Mouse (Mus musculus): ENCODE measurements around the gene Tnpo1.
"Not testable (repeated sequence)": the region's sequence is repeated elsewhere in the genome, so short reads cannot be mapped to it uniquely, and the experiment has no call there.

Tnpo1 gene

DNA sequence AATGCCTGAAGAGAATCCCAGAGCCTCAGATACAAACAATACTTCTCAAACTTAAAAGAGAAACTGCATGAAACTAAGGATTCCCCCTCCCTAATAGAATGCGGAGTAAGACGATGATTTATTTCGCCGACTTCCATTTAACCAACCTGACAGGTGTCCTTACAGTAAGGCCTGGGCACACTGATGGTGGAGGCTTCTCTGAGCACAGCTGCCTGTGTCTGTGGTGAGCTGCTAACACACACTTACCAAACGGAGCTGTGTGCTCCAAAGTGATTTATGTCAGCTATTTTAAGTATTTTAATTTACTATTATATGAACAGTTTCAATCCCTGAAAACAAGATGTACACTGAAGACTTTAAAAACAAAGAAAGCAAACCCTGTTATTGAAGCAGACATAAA is 42.4 kb downstream of the Tnpo1 start:
- no peak for DNase-seq

DNA sequence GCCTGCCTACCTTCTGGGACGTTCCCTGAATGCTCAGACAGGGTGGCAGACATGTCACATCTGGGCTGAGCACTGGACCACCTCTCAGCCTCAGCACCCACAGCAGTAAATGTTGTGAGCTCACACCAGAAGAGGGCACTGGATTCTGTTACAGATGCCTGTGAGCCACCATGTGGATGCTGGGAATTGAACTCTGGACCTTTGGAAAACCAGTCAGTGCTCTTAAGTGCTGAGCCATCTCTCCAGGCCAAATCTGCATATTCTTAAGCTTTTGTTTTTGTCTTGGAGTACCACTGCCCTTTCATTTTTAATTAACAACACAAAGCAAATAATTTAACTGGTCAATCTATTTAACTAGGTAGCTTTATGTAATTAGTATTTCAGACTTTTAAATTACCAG is 44.2 kb downstream of the Tnpo1 start:
- DNase-seq = peak; percentile 82

DNA sequence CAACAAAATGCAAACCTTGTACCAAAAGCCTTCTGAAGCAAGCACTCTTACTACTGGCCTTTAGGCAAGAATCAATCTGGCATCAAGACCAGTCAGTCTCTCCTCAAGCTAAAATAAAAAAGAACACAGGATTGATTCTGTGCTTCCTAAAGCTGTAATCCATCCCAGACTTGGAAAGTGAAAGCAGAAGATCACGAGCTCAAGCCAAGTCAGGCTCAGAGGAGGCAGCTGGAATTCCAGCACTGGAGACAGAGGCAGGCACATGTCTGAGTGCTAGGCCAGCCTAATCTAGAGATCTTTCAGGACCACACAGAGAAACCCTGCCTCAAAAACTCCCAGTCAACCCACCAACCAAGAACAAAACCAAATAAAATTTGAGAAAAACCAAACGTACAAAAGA is 45.8 kb downstream of the Tnpo1 start:
- DNase-seq = no peak

DNA sequence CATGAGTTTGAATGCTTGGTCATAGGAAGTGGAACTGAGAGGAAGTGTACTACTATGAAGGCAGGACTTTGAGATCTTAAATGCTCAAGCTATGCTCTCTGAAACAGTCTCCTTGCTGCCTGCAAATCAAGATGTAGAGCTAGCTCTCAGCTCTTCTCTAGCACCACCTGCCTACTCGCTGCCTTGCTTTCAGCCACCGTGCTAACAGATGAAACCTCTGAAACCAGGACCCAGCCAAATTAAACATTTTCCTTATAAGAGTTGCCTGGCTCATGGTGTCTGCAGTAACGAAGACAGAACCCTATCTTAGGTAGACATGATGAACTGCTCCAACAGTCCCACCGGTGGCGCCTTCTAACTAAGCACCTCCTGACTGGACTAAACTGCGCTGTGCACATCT is 46.8 kb downstream of the Tnpo1 start:
- no peak for DNase-seq

DNA sequence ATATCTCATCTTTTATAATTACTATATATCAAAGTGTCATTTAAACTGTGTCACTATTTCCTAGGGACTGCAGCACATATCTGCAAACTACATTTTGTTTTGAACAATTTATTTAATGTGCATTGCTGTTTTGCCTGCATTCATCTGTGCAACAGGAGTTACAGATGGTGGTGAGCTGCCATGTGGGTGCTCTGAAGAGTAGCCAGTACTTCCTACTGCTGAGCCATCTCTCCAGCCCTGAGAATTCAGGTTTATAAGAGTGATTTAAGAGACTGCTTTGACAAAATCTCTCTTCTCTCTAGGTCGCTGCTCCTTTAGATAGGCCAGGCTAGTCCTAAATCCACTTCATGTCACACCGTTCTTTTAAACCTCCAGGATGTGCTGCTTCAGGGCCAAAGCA is 49.0 kb downstream of the Tnpo1 start:
- DNase-seq = no peak

DNA sequence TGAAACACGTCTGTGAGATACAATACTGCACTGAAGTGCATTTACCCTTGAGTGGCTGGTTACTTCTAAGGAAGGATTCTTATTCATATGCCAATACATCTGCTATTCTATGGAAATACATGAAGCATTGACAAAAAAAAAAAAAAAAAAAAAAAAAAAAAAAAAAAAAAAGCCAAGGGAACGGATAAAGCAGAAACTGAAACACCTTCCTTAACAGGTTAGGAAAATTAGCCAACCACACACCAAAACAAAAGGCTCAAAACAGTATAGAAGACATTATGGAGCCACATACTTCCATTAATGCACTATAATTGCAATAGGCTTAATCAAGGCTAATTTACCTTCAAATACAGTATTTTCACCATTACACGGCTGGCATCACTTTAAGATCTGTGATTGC is 51.5 kb downstream of the Tnpo1 start:
- DNase-seq = no peak

DNA sequence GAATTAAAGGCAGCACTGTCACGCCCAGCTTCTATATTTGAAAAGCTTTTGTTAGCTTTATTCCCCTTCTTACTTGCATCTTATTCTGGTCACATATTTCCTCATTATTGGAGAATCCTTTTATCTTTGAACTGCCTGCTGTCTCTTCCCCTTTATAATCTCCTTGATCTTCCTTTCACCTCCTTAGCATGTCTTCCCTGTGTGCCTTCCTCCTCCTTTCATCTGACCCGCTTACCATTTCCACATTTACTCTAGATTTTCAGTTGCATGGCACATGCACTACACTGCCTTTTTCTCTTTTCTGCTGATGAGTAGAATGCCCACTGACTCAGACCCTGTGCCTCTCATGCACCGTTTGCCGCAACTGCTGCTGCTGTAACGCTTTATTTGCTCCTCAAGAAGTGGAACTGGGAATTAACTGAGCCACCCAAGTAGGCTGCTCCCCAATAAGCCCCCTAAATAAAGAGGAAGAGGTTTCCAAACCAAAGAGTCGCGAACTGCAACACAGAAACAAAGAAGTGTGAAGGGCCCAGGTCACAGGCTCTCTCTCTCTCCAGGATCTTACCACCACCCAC is 53.8 kb downstream of the Tnpo1 start:
- DNase-seq = no peak

DNA sequence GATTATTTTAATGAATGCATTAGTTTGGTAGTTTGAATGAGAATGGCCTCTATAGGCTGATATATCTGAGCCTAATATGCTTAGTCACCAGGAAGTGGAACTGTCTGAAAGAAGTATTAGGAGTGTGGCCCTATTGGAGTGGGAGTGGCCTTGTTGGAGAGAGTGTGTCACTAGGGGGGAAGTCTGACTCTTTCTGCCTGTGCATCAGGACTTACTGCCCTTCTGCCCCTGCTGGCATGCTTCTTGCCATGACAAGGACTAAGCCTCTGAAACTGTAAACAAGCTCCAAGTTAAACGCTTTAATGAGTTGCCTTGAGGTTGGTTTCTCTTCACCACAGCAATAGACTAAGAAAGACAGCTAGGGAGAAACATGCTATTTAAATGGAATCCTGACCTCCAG is 54.9 kb downstream of the Tnpo1 start:
- DNase-seq = peak; percentile 70

DNA sequence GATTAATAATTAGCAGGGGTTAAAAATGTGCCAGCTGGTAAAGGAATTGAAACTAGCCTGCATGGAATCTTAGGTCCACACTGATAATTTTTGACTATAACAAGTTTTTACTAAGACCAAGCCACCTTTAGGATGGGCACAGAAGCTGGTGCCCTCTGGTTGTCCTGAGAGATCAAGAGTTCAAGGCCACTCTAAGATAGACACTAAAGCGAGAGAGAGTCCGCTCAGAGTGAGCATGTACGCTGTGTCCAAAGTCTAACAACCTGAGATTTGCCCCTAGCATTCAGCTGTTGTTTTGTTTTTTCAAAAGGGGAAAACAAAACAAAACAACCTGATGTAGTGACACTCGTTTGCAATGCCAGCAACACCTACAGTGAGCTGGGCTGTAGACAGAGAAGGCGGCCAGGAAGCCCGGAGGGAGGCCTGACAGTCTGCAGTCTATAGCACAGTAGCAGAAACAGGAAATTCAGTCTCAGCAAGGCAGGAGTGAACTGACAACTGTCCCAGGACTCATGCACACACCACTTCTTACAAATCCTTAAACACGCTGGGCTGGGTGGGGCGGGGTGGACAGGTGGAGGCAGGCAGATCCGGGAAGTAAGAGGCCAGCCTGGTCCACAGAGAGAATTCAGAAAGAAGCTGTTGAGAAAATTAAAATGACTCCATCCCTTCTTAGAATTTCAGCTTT is 57.8 kb downstream of the Tnpo1 start:
- DNase-seq = peak; percentile 64

DNA sequence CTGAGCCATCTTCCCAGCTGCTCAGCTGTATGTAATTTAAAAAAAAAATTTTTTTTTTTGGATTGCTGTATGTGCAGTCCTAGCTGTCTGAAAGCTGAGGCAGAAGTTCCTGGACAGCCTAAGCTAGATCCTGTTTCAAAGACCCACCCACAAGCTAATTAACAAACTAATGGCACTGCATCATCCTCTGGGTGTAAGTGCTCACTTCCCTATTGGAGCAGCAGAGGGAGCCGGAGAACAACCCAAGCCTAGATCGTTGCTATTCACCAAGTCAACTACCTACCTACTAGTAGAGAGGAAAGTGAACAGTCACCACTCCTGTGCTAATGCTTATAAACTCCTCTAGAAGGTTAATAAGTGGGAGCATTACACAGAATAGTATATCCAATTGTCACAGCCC is 58.4 kb downstream of the Tnpo1 start:
- DNase-seq = peak; percentile 79

DNA sequence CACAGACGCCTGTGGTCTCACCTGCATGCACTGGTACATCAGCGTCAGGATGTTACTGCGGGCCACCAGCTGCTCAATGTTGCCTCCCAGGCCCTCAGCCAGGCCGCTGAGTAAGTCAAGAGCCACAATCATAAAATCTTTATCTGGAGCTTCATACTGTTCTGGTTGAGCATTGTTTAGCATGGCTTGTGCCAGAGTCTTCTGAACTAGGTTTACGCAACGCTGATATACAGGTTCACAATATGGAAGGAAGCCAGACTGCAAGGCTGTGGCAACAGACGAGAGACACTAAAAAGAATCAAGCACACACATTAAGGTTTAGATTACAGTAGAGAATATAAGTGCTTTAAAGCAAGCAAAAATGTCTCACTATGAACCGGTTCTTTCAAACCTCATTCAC is 70.9 kb downstream of the Tnpo1 start:
- DNase-seq = no peak

DNA sequence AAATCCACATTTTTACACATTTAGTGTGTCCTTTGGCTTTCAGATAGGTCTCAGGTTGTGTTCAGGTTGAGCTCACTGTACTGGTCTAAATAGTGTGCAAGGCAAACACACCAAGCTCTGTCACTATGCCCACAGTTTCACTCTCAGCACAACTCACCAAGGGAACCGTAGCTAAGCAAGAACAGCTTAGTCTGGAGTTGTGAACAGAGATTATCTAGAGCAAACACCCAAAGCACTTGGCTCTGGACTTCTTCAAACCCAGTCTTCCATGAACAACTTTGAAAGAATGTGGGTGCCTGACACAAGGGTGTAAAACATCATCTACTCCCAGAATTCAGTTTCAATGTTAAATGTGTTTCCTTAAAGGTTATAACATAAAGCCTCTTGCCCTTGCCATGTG is 80.4 kb downstream of the Tnpo1 start:
- no peak for DNase-seq

DNA sequence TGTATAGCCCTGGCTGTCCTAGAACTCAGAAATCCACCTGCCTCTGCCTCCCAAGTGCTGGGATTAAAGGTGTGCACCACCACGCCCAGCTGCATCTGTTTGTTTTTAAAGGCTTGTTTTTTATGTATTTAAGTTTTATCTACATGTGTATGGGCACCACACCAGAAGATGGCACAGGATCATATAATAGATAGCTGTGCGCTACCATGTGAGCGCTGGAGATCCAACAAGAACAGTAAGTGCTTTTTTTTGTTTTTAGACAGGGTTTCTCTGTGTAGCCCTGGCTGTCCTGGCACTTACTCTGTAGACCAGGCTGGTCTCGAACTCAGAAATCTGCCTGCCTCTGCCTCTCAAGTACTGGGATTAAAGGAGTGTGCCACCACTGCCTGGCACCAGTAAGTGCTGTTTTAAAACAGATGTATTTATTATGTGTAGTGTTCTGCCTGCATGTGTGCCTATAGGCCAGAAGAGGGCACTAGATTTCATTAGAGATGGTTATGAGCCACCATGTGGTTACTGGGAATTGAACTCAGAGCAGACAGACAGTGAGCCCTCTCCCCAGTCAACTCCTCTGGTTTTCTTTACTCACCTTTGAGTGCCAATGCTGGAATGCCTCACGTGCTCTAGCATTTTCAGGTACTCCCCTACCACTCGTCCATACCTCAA is 89.6 kb downstream of the Tnpo1 start:
- no peak for DNase-seq

DNA sequence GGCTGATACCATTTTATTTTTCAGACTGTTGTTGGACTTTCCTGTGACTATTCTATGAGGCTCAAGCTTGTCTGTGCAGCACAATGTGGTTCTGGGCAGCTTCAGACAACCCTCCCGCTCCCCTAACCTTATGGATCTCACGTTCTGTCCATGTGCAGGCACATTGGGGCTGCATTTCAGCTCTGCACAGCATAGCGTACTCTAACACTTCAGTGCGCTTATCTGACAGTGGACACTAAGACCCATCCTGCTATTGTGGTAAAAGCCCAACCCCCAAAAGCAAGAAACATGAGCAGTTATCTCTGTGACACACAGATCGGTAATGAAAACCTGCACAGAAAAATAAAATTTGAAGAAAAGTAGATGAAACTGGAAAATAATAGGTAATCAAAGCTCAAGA is 90.4 kb downstream of the Tnpo1 start:
- DNase-seq = no peak

DNA sequence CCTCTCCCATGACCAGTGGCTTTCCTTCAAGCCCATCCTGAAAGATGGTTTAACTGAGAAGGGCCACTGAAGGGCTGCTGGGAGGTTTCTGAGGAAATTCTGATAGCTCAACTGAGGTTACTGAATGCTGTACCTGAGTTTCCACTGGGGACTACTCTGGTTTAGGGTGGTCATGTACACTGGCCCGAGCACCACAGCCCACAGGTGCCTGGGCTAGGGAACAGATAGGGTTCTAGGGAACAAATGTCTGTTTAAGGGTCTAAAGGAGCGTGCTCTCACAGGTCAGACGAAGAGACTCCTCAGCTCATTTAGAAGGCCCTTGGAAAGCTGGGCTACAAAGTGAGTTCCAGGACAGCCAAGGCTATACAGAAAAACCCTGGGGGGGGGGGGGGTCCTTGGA is 91.5 kb downstream of the Tnpo1 start:
- DNase-seq = no peak

DNA sequence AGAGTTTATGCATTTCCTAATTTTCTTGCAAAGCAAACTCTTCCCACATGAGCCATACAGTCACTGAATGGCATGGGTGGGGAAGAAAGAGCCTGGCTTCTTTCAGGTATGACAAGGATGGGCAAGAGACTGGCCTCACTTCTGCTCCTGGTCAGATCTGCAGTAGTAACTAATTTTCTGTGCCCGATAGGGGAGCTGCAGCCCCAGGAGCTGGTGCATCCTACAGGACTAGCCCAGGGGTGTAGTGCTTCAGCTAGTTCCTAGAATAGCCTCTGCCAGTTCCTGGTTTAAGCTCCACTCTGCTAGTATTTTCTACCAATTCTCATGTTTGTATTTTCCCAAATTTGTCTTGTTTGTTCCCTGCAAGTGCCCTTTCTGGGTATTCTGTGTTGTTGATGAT is 92.0 kb downstream of the Tnpo1 start:
- no peak for DNase-seq

DNA sequence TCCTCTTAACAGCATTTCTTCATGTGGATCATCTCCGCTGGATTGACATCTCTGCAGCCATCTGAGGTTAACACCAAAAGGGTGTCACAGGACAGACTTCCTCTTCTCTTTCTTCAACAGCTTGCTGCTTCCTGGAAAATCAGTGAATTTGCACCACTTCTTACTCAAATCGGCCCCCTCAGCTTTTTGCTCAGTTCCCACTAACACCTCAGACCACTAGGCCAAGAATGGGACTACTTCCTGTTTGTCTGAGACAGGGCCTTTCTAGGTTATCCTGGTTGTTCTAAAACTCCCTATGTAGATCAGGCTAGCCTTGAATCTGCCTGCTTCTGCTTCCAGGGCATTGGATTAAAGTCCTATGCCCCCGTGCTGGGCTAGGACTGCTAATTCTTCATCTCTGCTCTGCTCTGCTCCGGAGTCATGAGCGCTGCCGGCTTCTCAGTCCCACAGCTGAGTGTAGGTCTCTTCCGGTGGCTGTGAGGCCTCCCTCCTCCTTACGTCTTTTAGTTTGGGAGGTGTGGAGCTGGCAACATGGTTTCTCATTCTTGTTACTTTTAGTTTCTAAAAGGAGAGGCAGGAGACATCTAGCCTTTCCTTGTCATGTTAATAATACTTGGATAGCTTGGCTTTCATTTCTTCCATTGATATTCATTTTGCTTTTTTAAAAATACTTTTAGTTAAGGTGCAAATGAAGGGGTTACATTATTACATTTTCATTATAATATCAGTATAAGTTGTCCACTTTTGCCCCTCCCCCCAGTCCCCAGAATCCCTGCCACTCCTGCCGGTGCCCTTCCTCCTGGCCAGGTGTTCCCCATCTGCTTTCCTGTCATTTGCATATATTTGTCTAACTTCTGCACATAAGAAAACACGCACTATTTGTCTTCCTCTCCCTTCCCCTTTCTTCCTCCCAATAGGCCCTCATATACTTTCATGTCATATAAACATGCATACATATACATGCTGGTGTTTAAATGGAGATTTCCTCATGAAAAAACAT is 93.4 kb downstream of the Tnpo1 start:
- DNase-seq = no peak

DNA sequence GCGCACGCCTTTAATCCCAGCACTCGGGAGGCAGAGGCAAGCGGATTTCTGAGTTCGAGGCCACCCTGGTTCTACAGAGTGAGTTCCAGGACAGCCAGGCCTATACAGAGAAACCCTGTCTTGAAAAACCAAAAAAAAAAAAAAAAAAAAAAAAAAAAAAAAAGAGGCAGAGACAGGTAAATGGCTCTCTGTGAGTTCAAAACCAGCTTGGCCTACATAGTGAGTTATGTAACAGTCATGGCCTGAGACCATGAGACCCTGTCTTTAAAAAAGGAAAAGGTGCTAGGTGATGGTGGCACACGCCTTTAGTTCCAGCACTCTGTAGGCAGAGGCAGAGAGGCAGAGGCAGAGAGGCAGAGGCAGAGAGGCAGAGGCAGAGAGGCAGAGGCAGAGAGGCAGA is 97.2 kb downstream of the Tnpo1 start:
- not testable (repeated sequence) for DNase-seq

DNA sequence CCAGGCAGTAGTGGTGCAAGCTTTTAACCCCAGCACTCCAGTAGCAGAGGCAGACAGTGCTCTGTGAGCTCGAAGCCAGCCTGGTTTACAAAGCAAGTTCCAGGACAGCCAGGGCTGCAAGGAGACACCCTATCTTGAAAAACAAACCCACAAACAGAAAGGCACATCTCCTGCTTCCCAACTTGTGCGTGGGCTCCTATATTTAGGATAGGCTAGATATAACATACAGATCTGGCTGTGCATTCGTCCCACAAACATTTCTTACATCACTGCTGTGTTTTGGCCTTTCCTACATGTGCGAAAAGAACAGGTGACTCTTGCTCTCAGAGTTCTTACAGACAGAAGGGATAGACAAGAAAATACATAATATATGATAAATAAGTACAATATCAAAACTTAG is 100.6 kb downstream of the Tnpo1 start:
- DNase-seq = no peak

DNA sequence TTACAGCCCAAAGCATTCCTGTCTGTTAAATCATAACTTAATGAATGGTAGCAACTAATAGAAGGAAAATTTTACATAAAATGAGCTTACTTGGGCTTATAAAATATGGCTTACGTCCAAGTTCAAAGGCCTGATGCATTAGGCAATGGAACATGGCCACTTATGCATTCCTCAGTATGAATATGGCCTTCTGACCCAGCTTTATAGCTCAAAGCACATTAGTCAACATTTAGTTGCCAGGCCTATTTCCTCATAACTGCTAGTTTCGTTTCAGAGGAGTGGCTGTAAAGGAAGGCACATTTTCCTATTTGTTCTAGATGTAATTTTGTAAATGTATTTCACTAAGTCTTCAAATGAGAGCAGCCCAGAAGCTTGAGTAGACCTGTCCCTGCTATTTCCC is 107.1 kb downstream of the Tnpo1 start:
- DNase-seq = no peak

DNA sequence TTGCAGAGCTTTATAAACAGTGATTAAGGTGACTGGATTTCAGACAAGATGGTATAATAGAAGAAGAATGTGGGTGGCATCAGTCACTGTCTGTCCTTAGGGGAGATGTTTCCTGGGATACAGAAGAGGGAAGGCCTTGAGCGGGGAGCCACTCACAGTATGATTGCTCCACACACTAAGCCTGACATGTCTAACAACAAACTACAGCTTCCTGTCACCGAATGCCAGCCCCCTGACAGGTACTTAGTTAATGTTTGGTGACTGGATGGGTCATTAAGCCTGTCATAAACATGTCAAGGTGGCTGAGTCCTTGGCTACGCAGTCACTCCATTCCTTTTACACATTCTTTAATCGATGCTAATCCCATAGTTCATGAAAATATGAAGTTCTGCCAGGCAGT is 108.0 kb downstream of the Tnpo1 start:
- DNase-seq = peak; percentile 66

DNA sequence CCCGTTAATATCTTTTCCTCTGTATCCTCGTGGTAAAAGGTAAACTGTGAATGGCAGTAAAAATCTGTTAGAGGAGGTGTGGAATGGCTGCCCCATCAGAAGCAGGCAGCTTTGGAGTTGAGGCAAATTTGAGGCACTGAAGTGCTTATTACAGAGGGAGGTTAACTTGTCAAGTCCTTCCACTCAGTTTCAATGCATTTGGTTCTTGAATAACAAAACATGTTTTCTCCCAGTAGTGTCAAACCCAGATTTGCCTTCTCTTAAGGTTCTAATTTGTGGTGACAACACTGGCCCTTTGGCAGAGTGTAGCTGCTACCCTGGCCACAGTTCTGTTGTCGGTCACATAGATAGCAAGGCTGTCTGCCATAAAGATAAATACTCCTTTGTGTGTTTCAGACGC is 108.4 kb downstream of the Tnpo1 start:
- DNase-seq = no peak

DNA sequence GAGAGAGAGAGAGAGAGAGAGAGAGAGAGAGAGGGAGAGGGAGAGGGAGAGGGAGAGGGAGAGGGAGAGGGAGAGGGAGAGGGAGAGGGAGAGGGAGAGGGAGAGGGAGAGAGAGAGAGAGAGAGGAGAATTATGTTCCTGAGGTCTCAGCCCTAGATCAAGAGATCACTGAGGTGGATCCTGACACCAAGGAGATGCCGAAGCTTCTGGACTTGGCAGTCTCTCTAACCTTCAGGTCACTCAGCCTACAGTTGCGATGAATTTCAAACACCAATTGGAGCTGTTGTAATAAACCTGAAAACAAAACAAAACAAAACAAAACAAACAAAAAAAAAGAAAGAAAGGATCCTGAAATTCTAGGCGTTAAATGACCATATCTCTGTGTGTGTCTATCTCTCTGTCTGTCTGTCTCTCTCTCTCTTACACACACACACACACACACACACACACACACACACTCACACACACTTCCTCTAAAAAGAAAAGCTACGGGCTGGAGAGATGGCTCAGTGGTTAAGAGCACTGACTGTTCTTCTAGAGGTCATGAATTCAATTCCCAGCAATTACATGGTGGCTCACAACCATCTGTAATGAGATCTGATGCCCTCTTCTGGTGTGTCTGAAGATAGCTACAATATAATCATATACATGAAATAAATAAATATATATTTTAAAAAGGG is 109.1 kb downstream of the Tnpo1 start:
- DNase-seq = not testable (repeated sequence)

Data from kidney, adult 9 months (tissue).